Mouse (Mus musculus) neutrophil, adult 59 days (primary cell): ENCODE measurements around the gene Gm20425. TPM values are rescaled to one million over a fixed set of nuclear protein-coding genes. Genes with fewer than 3 reads are reported as not detected.

Experiments used
- total RNA-seq, 2 experiments: library from RNA; stranded (reverse); gene quantifications; 1 replicate in 1 of 2; 2 replicates in 1 of 2; pipeline ENCODE4 v1.2.4; 2023

Gm20425 gene
- 1 to 10 TPM; 1.2 to 1.3 TPM for total RNA-seq

DNA sequence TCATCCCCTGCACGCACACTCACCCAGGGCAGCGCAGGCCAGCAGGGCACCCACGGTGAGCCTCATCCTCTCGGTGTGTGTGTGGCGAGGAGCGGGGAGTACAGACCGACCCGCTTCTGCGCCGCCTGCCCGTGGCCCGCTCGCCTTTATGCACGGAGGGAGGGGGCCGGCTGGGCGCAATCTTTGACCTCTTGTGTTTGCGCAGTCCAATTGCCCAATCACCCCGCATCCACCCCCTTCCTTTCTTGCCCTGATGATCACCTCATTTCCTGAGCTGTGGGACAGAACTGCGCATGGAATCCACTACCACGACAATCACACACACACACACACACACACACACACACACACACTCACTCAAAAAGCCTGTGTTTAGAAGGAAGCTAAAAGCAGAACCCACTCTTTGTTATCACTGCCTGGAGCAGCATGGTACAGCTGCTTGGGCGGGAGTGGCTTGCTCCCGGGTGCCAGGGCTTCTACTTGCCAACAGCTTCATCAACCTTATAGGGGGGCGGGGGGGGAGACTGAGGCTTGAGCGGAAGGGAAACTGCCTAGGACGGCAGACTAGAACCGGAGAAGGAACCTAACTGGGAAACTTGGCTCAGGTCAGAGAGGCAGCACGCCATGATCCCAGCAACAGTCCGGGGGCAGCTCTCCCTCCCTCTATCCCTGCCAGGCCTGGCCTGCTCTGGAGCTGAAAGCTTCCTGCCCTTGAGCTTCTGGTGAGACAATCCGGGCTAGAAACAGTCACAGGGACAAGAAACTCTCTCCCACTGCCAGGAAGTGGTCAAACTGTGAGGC lies at the start of gene Gm20425, which contains the start of gene Trf:
Gene Gm20425, minus strand, starts transcription at position 157 of the 801 bp plus-strand sequence.
Gene Trf, minus strand, starts transcription at position 294 of the 801 bp plus-strand sequence.

GRCm38 (mm10) chr9:103201561-103202260 lies 28.4 kb downstream of the Gm20425 start, which contains the start of gene Srprb:
Gene Srprb, minus strand, starts transcription at chr9:103202137.

Other genes with a start within 250 kb of the Gm20425 start
- gene Slco2a1, start 241.6 kb downstream of the Gm20425 start, total RNA-seq: under 1 TPM; 0.04 to 0.07 TPM
- under 1 TPM; 0.07 to 0.22 TPM for gene Rab6b, start 118.5 kb downstream of the Gm20425 start, total RNA-seq
- 1 to 10 TPM; 8.5 to 9.3 TPM for gene Srprb, start 28.2 kb downstream of the Gm20425 start, total RNA-seq
- 100 to 1,000 TPM in 1 of 2 experiments, 10 to 100 TPM in 1; 80.1 to 102 TPM for gene Trf, start 137 bp upstream of the Gm20425 start, total RNA-seq
- 1 to 10 TPM in 1 of 2 experiments, under 1 TPM in 1; 0.60 to 2.4 TPM for gene 1300017J02Rik, start 74.8 kb upstream of the Gm20425 start, total RNA-seq
- gene Topbp1, start 74.9 kb upstream of the Gm20425 start, total RNA-seq: 10 to 100 TPM; 66.1 to 77.3 TPM
- 10 to 100 TPM; 75.7 to 83.0 TPM for gene Cdv3, start 135.5 kb upstream of the Gm20425 start, total RNA-seq